Mouse (Mus musculus) stomach, embryonic 15.5 days (tissue): ENCODE data around the gene Htra3. TPM values are rescaled to one million over a fixed set of nuclear protein-coding genes. Genes with fewer than 3 reads are reported as not detected.

Experiments
- ATAC-seq: fragments of 200-750 bp; cut with Nextera tagmentation; 2 replicates; pipeline ENCODE4 v1.8.0; 2017; ENCODE audit warnings: low read depth, moderate number of reproducible peaks, moderate TSS enrichment; ENCODE audit not compliant: insufficient read depth, low FRiP score
- H3K27ac ChIP-seq: fragments of 300-500 bp; sonication (generic); 2 replicates; pipeline ENCODE4 v1.5.1; 2015; ENCODE audit warnings: mild to moderate bottlenecking, inconsistent platforms
- H3K27me3 ChIP-seq: fragments of 300-500 bp; sonication (generic); replicated peaks from 2 replicates; pipeline ENCODE4 v1.6.1; 2015; ENCODE audit warnings: inconsistent platforms
- H3K36me3 ChIP-seq: fragments of 300-500 bp; sonication (generic); 2 replicates; pipeline ENCODE4 v1.6.1; 2015; ENCODE audit warnings: inconsistent platforms
- H3K4me1 ChIP-seq: fragments of 300-500 bp; sonication (generic); 2 replicates; pipeline ENCODE4 v1.6.1; 2015; ENCODE audit warnings: inconsistent platforms
- H3K4me2 ChIP-seq: fragments of 300-500 bp; sonication (generic); 2 replicates; pipeline ENCODE4 v1.6.1; 2015; ENCODE audit warnings: mild to moderate bottlenecking, inconsistent platforms
- H3K4me3 ChIP-seq: fragments of 300-500 bp; sonication (generic); replicated peaks from 2 replicates; pipeline ENCODE4 v1.5.1; 2015; ENCODE audit warnings: inconsistent platforms
- H3K9ac ChIP-seq: fragments of 300-500 bp; sonication (generic); 2 replicates; pipeline ENCODE4 v1.6.1; 2015; ENCODE audit warnings: inconsistent platforms
- H3K9me3 ChIP-seq: fragments of 300-500 bp; sonication (generic); 2 replicates; pipeline ENCODE4 v1.6.1; 2016; ENCODE audit warnings: inconsistent platforms
- WGBS: fragments of 180-500 bp; shearing (Covaris S2); methylation state at CpG from one replicate; pipeline ENCODE4 v1.1.7; 2015; 5-methylcytosine and 5-hydroxymethylcytosine counted together
- polyA plus RNA-seq: library from polyadenylated mRNA; unstranded; fragments of >200 nt; fragmentation: Nextera tagmentation; extraction: Ambion mirVana; gene quantifications from 2 replicates; pipeline ENCODE4 v1.2.1, GENCODE M21; 2015

Gene Htra3
- polyA plus RNA-seq, 1 experiment from 2014 or later: 54.9 TPM

DNA sequence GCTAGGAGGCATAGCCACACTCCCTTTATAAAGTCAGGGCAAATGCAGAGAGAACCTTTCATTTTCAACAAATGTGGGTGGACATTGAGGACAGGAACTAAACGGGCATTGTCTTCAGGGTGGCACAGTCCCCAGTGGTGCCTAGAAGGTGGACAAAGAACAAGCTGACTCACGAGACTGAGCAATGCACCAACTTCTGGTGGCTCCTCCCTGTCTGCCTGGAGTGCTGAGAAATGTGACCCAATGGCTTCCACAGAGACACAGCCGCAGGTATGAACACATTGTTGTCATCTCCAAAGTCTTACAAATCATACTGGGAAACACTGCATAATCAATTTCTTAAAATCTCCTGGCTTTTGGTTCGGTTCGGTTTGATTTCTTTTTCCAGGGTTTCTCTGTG, 37.9 kb upstream of the Htra3 start:
- Histone ChIP-seq H3K9me3 (no peaks in the 10 kb centered on the region), H3K4me3 (no peak overlapping the region), H3K4me2 (no peak overlapping the region), H3K4me1 (peaks cover 16% of the 10 kb centered on the region), H3K27ac (no peak overlapping the region), H3K27me3 (no peaks in the 10 kb centered on the region), H3K9ac (no peak overlapping the region), H3K36me3 (no peaks in the 10 kb centered on the region)
- no peak for ATAC-seq
- 74% methylated on average over 5 of the region's 5 CpGs for WGBS

DNA sequence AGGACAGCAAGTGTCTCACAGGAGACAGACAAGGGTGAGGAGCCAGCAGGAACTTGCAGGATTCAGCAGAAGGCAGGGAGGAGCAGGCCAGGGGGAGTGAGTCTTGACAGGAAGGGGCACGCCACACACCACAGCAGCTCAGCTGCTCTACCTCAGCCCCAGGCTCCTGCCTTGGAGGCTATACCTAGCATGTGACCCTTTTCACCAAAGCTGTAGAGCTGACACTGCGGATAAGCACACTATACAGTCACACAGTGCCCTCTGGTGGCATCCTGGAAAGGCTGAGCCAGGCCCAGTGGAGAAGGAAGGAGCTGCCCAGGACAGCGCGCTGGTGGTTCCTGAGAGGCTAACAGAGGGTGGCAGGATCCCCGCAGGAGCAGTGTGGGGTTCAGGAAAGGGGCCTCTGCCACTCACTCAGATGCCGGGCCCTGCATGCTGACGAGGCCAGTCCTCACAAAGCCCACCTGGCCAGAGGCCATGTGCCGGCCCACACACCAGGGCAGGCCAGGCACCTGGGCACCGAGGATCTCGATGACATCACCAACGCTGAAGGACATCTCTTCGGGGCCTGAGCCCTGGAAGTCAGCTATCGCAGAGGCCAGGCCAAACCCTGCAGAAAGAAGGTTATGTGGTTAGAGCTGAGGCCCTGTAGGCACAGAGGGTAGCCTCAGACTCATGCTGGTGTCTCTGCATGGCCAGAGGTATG, 34.2 kb upstream of the Htra3 start:
- WGBS: 59% methylated on average over 13 of the region's 13 CpGs
- no peaks in the 10 kb centered on the region for H3K27me3 ChIP-seq
- H3K4me1 ChIP-seq: peaks cover 19% of the 10 kb centered on the region
- ATAC-seq: peak; percentile 79
- no peaks in the 10 kb centered on the region for H3K36me3 ChIP-seq
- H3K9me3 ChIP-seq: no peaks in the 10 kb centered on the region
- no peak overlapping the region for H3K4me2 ChIP-seq
- no peak overlapping the region for H3K27ac ChIP-seq
- H3K4me3 ChIP-seq: no peak overlapping the region
- no peak overlapping the region for H3K9ac ChIP-seq

DNA sequence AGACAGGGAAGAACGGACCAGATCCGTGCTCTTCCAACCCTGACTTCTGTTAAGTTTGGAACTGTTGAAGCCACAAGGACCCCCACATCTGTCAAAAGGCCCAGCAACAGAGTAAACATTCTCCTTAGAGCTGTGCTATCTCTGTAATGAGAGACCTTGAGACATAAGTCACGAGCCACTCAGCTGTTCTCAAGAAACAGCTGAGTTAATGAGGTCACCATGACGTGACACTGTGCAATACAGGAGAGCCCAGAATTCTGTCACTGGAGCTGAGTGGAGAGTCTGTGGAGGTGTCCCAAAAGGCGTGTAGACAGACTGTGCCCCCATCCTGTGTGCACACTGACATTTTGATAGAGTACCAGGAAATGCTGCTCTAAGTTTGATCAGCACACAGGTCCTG, 32.9 kb upstream of the Htra3 start:
- no peak overlapping the region for H3K4me3 ChIP-seq
- no peaks in the 10 kb centered on the region for H3K9me3 ChIP-seq
- H3K36me3 ChIP-seq: no peaks in the 10 kb centered on the region
- no peak overlapping the region for H3K4me2 ChIP-seq
- no peak for ATAC-seq
- no peaks in the 10 kb centered on the region for H3K27me3 ChIP-seq
- peaks cover 17% of the 10 kb centered on the region for H3K4me1 ChIP-seq
- no peak overlapping the region for H3K9ac ChIP-seq
- WGBS: 63% methylated on average over 5 of the region's 5 CpGs
- no peak overlapping the region for H3K27ac ChIP-seq

DNA sequence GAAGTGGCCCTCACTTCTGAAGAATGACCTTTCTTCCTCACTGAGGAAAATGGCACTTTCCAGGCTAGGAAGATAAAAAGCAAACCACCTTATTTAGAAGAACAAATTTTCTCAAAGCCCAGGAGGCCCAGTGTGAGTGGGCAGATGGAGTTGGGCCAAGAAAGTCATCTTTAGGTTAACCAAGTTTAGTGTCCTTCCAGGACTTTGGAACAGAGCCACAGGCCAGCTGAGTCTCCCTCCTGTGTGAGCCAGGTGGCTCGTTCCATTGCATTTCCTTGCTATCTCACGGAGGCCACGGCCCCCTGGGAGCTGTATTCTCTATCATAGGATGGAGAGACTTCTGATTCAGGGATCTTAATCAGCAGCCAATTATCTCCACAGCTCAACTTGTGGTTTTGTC, 31.3 kb upstream of the Htra3 start:
- 62% methylated on average over 3 of the region's 3 CpGs for WGBS
- Histone ChIP-seq H3K27me3 (no peaks in the 10 kb centered on the region), H3K4me2 (no peak overlapping the region), H3K36me3 (no peaks in the 10 kb centered on the region), H3K9me3 (no peaks in the 10 kb centered on the region), H3K4me3 (no peak overlapping the region), H3K27ac (no peak overlapping the region), H3K4me1 (peaks cover 17% of the 10 kb centered on the region), H3K9ac (no peak overlapping the region)
- ATAC-seq: no peak

DNA sequence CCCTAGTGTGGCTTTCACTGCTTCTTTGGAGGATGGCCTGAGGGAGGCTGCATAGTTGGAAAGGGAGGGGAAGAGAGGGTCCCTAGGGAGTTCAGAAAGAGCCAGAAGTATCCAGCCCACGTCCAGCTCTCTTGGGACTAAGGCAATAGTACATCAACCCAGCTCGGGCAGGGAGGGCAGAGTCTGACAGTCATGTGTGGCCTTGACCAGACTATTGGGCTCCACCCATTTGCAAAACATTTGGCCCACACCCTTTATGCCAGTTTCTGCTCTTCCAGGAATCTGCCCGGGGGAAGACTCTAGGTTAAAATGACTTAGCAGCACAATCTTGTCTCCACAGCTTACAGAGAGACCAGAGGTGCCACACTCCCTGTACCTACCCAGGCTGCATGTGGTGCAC, 30.9 kb upstream of the Htra3 start:
- WGBS: 52% methylated on average over 3 of the region's 3 CpGs
- peaks cover 17% of the 10 kb centered on the region for H3K4me1 ChIP-seq
- H3K4me3 ChIP-seq: no peak overlapping the region
- no peak overlapping the region for H3K9ac ChIP-seq
- no peak overlapping the region for H3K27ac ChIP-seq
- no peaks in the 10 kb centered on the region for H3K9me3 ChIP-seq
- H3K27me3 ChIP-seq: no peaks in the 10 kb centered on the region
- no peak overlapping the region for H3K4me2 ChIP-seq
- H3K36me3 ChIP-seq: no peaks in the 10 kb centered on the region
- ATAC-seq: no peak

DNA sequence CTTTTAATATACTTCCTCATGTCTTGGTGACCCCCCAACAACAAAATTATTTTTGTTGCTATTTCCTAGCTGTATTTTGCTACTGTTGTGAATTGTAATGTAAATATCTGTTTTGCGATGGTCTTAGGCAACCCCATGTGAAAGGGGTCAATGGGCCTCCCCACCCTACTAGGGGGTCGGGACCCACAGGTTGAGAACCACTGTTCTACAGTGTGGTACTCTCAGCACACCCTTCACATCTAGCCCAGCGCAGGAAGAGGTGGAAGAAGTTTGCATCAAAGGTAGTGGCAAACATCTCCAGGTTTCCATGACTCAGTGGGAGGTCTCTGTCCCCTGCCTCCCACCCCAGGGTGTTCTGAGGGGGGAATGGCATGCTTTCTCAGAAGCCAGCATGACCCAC, 25.8 kb upstream of the Htra3 start:
- Histone ChIP-seq H3K27ac (no peak overlapping the region), H3K4me2 (no peak overlapping the region), H3K9me3 (no peaks in the 10 kb centered on the region), H3K27me3 (no peaks in the 10 kb centered on the region), H3K36me3 (no peaks in the 10 kb centered on the region), H3K4me3 (no peak overlapping the region), H3K9ac (no peak overlapping the region), H3K4me1 (peaks cover 7% of the 10 kb centered on the region)
- ATAC-seq: no peak
- 86% methylated on average over 3 of the region's 3 CpGs for WGBS

DNA sequence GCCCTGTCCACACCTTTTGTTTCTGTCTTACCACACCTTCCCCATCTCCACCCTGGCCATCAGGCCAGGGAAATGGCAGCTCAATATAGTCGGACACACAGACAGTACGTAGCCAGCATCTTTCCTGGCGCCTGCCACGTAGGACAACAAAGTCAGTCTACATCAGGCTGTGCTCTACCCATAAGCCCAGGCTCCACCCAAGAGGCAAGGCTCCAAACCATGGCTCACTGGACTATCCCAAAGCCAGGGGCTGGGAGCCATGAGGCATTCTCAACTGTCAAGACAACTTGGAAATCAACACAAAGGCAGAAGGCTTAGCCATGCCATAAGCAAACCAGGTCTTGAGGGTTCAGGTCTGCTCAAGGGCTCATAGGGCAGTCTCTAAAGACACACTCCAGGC, 24.2 kb upstream of the Htra3 start:
- Histone ChIP-seq H3K4me2 (no peak overlapping the region), H3K4me1 (peaks cover 2% of the 10 kb centered on the region; the same call in 1 of the 2 replicates), H3K27me3 (no peaks in the 10 kb centered on the region), H3K9ac (no peak overlapping the region), H3K9me3 (no peaks in the 10 kb centered on the region), H3K27ac (no peak overlapping the region), H3K36me3 (no peaks in the 10 kb centered on the region), H3K4me3 (no peak overlapping the region)
- WGBS: 87% methylated on average over 4 of the region's 4 CpGs
- no peak for ATAC-seq

DNA sequence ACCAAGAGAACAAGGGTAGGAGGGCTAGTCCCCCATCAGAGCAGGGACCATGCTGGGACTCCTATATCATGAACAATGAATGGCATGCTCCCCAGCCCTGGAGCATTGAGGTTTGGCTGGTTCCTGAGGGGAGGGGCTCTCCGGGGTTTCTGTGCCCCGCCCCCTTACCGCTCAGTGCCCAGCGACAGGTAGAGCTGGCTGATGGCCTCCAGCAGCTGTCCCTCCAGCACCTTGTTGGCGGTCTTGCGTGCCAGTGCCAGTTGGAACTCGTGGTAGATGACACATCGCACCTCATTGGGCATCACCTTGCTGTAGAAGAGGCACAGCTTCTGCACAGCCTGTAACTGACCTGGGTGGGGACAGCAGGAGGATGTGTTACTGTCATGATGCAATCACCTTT, 23.6 kb upstream of the Htra3 start:
- Histone ChIP-seq H3K4me3 (no peak overlapping the region), H3K9ac (no peak overlapping the region), H3K27ac (no peak overlapping the region), H3K4me1 (no peaks in the 10 kb centered on the region), H3K4me2 (no peak overlapping the region), H3K9me3 (no peaks in the 10 kb centered on the region), H3K27me3 (no peaks in the 10 kb centered on the region), H3K36me3 (no peaks in the 10 kb centered on the region)
- ATAC-seq: no peak
- WGBS: 72% methylated on average over 8 of the region's 8 CpGs

DNA sequence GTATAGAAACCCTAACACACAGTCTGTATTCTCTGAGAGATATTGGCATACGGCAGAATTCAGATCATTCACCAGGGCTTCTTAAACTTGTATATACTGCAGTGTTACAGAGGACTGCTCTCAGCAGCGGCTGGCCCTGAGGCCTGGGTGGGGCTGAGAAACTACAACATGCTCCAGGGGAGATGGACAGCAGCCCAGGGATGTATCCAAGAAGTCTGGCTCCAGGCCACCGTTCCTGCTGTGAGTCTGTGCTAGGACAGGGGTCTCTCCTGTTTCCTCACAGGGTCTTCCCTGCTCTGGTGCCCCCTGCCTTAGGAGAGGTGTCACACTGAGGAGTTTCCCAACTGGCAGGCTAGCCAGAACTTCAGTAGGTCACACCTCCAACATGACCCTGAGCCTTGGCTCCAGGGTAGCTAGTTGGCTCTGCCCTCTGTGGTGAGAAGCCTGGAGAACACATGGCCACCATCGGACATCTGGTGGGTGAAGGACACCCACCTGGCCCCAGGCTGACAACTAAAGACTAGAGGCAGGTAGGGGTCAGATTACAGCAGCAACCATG, 23.1 kb upstream of the Htra3 start:
- H3K4me1 ChIP-seq: no peaks in the 10 kb centered on the region
- H3K4me2 ChIP-seq: no peak overlapping the region
- ATAC-seq: no peak
- no peak overlapping the region for H3K4me3 ChIP-seq
- 0 out of 2 replicates have a peak overlapping the region, but pooled peaks have one; percentile 7 for H3K27ac ChIP-seq
- H3K27me3 ChIP-seq: no peaks in the 10 kb centered on the region
- no peaks in the 10 kb centered on the region for H3K36me3 ChIP-seq
- H3K9me3 ChIP-seq: no peaks in the 10 kb centered on the region
- WGBS: 67% methylated on average over 4 of the region's 4 CpGs
- no peak overlapping the region for H3K9ac ChIP-seq

DNA sequence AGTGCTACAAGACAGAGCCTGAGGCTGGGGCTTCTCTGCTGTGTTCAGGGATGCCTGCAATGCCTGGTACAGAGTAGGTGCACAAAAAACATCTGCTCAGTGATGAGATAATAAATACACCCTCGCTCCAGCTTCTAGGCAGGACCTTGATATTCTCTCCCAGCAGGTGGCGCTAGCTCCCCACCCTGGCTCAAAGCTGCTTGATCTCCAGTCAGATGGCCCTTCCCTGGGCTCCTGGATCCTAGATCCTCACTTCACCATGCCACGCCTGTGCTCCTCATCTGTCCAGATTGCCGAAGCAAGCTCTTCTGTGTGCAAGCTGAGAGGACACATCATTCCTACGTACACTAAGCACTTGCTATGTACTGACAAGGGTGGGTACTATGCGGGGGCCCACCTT, 21.5 kb upstream of the Htra3 start:
- 41% methylated on average over 6 of the region's 6 CpGs for WGBS
- Histone ChIP-seq H3K4me1 (no peaks in the 10 kb centered on the region), H3K27ac (no peak overlapping the region), H3K36me3 (no peaks in the 10 kb centered on the region), H3K4me3 (no peak overlapping the region), H3K4me2 (no peak overlapping the region), H3K9me3 (no peaks in the 10 kb centered on the region), H3K9ac (no peak overlapping the region), H3K27me3 (no peaks in the 10 kb centered on the region)
- no peak for ATAC-seq

DNA sequence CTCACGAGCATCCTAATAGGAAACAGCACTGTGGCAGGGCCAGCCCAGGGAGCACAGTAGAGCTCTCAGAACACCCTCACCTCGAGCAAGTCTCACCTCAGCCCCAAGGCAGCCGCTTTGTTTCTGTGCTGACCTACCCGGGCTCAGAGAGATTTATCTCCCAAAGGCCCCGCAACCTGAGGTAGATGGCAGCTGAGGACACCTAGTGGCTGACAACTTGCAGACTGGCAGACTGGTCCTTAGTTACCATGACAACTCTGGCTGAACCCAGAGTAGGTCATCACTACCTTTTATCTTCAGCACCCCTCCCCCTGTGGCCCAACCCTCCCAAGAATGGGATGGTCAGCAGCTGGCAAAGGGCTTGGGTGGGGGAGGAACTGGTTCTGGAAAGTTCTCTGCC, 16.2 kb upstream of the Htra3 start:
- Histone ChIP-seq H3K4me2 (no peak overlapping the region), H3K9ac (no peak overlapping the region; the same call in 1 of the 2 replicates), H3K36me3 (no peaks in the 10 kb centered on the region), H3K9me3 (no peaks in the 10 kb centered on the region), H3K27ac (no peak overlapping the region), H3K4me3 (no peak overlapping the region), H3K4me1 (peaks cover 11% of the 10 kb centered on the region), H3K27me3 (no peaks in the 10 kb centered on the region)
- 34% methylated on average over 5 of the region's 5 CpGs for WGBS
- ATAC-seq: no peak

DNA sequence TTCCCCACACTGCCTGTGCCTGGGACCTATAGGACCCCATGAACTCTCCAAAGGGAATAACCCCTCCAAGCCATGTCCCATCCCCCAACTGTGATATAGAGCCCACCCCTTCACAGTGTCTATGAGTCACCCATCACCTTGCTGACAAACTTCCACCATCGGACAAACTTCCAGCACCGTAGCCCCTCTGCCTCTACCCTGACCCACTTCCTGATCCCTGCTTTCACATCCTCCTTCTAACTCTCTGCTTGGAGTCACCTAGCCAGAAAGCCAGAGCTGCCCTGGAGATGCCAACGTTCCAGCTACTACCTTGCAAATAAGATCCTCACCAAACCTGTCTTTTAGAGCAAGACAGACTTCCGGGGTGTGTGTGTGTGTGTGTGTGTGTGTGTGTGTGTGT, 14.1 kb upstream of the Htra3 start:
- Histone ChIP-seq H3K4me2 (no peak overlapping the region), H3K9me3 (no peaks in the 10 kb centered on the region), H3K9ac (no peak overlapping the region), H3K27me3 (no peaks in the 10 kb centered on the region), H3K4me1 (peaks cover 17% of the 10 kb centered on the region), H3K4me3 (no peak overlapping the region), H3K27ac (no peak overlapping the region), H3K36me3 (no peaks in the 10 kb centered on the region)
- no peak for ATAC-seq
- WGBS: 63% methylated on average over 4 of the region's 4 CpGs
